Mouse (Mus musculus) ZHBTc4 (cell line): Measurements from ENCODE around the gene Dazap2.
"Not testable (repeated sequence)": the region's sequence is repeated elsewhere in the genome, so short reads cannot be mapped to it uniquely, and the experiment has no call there.

ENCODE experiments used
- DNase-seq: peaks from one replicate; pipeline ENCODE4 v3.0.0-alpha.2; 2011; ENCODE audit warnings: low read depth, low spot score

Gene Dazap2

DNA sequence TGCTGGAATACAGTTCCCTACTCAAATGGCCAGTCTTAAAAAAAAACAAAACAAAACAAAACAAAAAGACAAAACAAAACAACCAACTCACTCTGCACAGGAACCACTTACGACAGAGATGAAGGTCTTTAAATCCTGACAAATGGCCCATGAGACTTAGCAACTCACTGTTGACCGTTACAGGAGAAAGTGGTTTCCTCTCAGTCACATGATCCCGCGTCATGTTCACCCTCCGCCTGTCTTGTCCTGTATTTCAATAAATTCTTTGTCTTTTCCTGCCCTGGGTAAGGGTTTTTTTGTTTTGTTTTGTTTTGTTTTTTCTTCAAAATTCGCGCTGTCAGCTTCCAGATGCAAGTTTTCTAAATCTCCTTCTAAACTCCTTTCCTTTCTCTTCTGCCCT is 3.2 kb upstream of the Dazap2 start:
- no peak for DNase-seq

DNA sequence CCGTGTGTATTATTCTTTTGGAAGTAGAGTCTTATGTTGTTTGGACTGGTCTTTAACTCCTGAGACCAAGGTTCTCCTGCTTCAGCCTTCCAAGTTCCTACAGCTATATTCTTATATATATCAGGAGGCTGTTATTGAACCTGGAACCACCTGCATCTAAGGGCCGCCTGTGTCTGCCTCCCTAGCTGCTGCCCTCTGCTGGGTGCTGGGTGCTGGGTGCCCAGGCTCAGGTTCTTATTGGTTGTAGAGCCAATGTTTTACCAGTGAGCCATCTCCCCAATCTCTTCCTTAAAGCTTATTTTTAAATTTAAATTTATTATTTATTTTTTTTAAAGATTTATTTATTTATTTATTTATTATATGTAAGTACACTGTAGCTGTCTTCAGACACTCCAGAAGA is 2.7 kb upstream of the Dazap2 start:
- peak; percentile 58 for DNase-seq

DNA sequence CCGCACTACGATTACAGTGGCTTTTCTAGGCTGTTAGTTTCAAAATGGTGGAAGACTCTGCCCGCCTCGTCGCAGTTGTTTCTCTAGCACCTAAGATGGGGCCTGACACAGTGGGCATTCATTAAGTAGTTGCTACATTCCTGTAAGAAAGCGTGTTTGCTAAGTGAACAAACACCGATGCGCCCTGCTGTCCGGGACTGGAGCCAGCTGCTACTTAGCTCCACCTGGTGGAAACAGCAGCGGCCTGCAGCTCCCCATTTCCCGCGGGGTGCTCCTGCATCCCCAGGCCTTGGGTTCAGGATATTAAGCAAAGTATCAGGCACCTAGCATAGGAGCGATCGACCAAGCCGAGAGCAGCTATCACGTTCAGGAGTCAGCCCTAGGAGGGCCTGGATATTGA is 1.6 kb upstream of the Dazap2 start:
- peak; percentile 92 for DNase-seq

DNA sequence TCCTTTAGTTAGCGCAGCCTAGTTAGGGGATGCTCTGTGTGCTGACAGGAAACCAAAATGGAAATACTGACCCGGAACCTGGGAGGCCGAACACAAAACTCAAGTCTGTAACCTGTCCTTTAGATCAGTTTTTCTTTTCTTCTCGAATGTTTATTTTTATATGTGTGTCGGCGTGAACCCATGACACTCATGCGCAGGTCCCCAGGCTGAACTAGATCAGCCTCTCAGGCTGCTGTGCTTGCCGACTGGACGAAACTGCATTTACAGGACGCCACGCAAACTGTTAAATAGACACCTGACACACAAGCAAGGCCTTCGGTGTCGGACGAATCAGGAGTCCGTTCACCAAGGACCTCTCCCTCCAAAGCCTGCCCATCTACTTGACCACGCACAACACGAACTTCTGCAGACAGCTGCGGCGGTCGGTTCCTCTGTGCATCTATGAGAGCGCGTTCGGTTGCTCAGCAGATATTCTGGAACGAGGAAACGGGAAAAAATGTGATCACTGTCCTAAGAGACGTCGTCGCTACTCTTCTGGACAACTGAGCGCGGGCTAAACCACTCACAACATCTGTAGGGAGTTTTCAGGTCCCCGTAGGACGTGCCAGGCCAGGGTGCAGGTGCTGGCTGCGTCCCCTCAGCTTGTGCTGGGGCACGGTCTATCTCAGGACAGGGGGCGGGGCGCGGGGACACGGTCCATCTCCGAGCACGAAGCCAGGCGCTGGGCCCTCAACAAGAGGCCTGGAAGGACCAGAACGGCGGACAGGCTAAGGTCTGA is 742 bp upstream of the Dazap2 start:
- DNase-seq: no peak

DNA sequence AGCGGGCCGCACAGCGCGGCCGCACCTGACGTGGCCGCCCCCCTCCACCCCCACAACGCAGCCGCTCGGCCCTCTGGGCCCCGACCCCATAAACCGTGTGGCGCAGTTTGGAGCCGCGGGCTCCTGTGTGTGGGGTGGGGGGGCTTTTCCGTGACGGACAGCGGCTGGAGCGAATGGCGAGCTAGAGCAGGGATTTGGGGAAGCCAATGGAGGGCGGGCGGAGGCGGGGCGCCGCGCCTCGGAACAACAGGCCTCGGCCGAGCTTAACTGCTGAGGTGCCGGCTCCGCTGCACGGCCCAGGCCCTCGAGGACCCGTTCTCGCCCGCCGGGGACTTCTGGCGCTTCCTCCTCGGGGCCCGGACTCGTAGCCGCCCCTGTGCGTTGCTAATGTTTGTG is 674 bp downstream of the Dazap2 start:
- DNase-seq: peak; percentile 96

DNA sequence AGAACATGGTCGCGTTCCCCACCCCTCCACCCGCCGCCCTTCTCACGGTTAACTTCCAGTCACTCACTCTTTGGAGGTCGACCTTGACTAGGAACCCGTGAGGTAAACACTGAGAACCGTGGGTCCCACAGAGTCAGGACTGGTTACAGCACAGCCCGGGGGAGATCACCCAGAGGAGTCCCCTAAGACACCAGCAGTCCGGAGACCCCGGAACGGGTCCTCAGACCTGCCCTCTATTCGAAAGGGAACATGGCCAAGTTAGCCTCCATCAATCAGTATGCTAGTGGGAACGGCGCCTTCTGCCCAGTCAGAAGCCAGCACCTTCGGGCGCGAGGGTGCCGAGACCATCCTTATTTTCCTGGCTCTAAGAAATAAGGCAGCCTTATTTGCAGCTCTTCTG is 1.1 kb downstream of the Dazap2 start:
- no peak for DNase-seq

DNA sequence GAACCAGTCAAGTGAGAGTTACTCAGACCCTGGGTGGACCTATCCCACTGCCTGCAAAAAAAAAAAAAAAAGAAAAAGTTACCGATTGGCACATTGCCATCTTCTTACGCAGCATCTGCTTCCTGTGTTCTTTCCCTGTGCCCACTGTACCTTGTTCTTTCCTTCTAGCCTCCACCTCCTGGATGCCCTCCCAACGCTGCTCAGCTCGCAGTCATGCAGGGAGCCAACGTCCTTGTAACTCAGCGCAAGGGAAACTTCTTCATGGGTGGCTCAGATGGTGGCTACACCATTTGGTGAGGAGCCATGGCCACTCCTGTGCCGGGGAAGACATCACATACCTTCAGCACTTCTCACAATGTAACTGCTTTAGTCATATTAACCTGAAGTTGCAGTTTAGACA is 4.1 kb downstream of the Dazap2 start:
- DNase-seq: no peak

DNA sequence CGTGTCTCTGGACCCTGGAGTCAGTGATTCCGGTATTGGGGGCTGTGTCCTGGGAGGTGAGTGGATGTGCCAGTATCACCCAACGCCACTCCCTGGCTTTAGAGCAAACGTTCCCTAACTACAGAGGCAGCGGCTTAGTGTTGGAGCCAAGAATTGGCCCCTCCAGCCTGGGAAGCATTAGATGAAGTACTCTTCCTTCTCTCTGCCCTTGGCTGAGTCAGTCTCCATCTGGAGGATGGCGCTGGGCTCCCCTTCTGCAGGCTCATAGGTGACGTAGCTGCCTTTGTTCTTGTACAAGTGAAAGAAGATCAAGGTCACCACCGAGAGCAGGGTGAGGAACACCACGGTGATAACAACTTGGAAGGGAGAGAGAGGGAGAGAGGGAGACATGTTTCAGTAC is 6.5 kb downstream of the Dazap2 start:
- DNase-seq: not testable (repeated sequence)

DNA sequence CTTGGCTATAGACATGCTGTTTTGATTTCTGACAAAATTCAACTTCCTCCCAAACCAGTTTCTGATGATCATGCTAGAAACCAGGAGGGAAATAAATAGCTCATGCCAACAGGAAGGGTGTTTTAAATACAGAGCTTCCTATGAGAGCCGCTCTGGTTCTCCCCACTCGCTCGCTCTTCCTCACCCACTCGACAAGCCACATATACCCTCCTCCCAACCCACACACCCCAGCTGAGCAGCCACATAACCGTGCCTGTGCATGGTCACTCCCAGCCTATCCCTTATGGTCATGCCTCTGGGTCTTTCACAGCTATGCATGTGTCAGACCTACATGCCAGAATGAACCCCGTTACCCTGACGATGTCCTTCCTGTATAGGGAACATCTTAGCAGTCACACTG is 7.0 kb downstream of the Dazap2 start:
- DNase-seq: no peak

DNA sequence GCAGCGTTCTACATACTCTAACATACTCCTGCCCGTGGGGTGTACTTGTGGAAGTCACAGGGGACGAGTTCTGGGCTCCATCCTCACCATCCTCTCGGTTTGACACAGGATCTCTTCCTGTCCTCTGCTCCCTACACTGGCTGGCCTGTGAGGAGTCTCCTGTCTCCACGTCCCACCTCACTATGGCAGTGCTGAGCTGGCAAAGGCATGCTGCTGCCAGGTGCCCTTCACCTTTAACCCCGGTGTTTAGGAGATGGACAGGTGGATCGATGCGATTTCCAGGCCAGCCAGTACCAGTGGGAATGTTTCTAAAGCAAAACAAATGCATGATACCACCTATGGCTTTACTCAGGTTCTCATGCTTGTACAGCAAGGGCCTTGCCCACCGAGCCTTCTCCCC is 8.6 kb downstream of the Dazap2 start:
- DNase-seq: no peak

DNA sequence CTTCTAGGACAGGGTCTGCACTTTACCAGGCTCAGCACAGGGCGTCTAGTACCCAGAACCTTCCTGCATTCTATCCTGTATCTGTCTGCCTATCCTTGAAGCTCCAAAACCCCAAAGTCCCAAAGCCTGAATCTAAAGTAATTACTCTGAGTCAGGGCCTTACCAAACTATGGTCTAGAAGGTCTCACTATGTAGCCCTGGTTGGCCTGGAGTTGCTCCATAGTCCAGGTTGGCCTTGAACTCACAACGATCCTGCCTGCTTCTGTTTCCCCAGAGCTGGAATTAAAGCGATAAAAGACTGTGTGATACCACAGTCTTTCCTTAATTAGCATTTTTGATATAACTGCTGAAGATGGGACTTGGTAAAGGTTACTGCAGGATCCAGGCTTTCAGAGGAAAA is 9.3 kb downstream of the Dazap2 start:
- DNase-seq: peak; percentile 19

DNA sequence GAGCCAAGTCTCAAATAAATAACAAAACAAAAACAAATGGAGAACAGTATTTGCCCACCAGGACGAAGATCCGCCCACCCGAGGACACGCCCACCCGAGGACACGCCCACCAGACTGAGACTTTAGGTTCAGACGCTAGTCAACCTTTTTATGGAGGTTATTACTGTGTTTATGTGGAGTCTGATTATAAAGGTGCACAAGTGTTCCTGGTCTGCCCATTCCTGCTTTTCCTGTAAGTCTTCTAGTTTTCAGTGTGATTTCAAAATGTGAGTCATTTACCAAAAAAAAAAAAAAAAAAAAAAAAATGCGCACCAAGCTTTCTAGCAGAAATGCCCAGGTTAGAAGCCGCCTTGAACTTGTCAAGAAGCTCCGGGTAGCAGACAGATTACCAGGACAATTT is 12.1 kb downstream of the Dazap2 start:
- DNase-seq: peak; percentile 84

DNA sequence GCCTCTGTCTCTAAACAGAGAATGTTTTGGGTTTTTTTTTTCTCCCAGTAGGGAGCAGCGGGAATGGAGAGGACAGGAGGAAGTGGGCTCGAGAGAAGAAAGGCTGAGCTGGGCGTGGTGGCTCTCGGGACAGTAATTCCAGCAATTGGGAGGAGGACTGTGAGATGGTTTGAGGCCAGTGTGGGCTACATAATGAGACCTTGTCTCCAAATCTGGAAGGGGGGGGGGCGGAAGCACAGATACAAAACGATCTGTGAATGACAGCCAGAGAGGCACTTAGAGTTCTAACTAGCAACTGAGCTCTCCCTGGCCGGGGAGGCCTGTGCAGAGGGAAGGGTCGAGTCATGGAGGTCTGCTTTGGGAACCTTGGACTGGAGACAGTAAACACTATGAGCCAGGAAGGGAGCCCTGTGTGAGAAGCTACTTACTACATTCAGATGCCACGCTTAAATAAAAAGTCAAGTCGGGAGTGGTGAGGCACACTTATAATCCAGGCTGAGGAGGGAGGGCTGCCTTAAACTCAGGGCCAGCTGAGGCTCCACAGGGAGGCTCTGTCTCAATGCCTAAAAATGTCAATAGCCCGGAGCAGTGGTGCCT is 12.7 kb downstream of the Dazap2 start:
- DNase-seq: peak; percentile 83

DNA sequence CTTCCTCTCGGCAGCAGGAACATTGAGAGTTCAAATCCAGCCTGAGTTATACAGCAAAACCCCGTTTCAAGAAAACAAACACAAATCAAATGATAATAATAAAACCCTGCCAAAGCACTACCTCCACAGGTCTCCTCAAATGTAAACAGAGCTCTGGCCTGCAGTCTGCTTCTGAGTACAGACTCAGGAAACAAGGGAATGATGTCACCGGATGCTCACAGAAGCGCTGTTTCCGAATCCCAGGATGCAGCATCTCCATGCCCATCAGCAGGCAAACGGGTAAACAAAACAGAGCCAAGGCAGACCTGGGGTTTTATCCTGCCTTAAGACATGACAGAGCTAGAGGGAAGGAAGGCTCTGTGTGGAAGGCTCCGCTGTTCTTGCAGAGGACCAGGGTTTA is 13.6 kb downstream of the Dazap2 start:
- peak; percentile 29 for DNase-seq

DNA sequence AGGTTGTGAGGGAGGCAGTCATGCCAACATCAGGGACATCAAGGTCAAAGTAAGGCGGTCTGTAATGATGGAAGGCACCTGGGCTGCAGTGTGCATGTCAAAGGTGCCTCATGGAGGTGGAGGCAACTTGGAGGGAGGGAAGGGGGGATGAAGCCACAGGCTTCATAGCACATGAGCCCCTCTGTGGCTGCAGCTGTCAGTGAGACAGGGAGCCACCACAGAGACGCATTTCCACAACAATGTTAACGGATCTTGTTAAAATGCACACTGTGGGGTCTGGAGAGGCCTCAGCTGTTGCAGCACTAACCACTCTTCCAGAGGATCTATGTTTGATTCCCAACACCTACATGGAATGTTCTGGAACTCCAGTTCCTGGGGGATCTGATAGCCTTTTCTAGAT is 15.0 kb downstream of the Dazap2 start:
- DNase-seq: peak; percentile 53

DNA sequence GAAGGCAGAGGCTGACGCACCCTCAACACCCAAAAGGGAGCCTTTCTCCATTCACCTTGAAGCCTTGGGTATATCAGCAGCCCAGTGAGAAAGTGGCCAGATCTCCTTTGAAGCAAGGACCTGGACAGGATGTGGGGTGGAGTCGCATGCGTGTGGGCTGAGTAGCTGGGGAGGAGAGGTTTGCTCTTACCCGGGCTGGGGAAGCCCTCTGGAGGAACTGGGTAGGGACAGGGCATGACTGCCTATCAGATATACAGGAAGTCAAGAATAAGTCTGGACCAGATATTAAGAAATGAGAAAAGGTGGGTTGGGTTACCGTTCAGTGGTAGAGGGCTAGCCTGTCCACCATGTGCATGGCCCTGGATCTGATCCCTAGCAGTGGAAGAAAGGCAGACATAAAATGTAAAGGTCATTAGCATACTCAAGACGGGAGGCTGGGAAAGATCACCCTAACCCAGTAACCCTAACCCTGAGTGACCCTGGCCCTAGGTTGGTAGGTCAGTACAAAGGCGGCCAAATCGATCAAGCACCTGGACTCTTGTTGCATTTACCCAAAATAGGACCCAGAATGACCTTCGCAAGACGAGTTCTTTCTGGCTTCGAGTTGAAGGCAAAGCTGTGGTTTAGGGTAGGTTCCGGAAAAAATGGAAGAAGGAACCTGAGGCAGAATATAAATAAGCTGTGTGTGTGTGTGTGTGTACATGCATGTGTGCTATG is 16.5 kb downstream of the Dazap2 start:
- no peak for DNase-seq

DNA sequence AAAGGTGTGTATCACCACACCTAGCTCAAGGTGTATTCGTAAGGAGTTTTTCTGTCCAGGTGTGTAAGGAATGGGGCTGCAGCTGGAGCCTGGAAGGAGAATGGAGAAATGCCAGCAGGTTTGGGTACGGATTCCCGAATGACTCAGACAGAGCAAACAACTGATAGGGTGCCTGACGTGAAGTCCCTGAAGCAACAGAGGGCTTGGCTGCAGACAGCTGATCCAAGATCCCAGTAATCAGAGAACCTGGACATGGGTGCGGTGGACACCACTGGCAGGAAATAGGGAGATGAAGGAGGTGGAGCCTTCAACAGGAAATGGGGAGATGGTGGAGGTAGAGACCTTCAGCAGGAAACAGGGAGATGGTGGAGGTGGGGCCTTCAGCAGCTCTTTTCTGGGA is 17.2 kb downstream of the Dazap2 start:
- DNase-seq: no peak

DNA sequence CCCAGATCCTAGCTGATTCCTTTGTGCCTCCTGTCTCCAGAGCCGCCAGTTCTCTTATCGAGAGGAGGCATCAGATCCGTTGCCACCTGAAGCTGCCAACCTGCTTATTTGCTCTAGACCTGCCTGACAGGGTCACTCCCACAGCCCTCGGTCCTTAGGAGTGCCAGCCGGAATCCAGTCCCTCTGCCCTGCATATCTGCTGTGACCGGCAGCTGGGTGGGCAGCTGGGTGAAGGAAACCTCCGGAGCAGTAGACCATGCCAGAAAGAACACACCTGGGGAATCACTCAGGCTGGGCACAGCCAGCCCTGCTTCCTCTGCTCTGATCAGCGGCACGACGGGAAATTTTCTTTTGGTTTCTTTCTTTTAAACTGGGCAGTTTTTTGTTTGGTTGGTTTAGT is 18.2 kb downstream of the Dazap2 start:
- DNase-seq: no peak

DNA sequence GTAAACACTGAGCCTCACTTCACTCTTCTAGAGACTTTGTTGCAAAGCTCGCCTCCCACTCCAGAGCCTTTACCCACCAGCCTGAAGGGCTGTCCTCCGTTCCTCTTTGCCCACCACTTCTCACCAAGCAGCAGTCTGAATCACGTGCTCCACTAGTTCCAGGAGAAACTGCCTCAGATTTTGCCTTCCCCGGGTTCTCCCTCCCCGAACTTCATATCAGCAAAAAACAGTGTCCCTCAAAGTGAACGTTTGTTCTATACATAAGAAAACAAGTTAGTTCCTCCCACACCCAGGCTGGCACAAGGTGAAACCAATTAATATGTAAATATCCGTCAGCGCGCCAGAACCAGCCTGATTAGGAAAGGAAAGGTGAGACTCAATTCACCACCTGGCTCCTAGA is 20.1 kb downstream of the Dazap2 start:
- no peak for DNase-seq

DNA sequence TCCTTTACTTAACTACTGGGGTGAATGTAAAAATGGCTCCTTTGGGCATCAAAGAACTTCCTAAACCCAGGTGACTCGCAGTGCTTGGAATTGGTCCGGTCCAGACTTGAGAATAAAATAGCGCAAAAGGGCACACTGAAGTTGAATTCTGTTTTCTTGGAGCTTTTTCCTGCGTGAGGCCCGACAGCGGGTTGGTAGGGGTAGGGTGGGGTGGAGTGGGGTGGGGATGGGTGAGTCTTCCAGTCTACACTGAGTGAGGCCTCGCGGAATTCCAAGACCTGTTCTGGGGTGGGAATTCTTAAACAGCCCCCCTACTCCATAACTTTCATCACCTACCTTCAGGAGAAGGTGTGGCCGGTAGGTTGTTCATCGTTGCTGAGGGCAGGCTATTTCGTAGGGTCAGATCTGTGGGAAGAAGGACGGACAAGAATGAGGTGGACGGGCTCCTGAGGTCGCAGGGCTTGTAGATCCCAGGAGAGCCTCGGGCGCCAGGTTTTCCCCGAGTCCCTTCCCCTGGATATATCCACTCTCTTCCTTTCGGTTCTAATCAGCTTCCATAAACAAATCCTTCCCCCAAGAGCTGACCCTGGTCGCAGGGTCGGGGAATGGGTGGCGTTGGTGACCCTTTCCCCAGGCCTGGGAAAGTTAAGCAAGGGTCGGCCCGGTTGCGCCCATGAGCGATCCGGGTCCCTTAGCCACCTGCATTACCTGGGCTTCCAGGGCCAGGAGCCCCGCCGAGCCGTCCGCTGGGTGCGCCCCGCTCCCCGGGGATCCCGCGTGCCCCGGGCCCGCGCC is 20.9 kb downstream of the Dazap2 start:
- DNase-seq: peak; percentile 25

DNA sequence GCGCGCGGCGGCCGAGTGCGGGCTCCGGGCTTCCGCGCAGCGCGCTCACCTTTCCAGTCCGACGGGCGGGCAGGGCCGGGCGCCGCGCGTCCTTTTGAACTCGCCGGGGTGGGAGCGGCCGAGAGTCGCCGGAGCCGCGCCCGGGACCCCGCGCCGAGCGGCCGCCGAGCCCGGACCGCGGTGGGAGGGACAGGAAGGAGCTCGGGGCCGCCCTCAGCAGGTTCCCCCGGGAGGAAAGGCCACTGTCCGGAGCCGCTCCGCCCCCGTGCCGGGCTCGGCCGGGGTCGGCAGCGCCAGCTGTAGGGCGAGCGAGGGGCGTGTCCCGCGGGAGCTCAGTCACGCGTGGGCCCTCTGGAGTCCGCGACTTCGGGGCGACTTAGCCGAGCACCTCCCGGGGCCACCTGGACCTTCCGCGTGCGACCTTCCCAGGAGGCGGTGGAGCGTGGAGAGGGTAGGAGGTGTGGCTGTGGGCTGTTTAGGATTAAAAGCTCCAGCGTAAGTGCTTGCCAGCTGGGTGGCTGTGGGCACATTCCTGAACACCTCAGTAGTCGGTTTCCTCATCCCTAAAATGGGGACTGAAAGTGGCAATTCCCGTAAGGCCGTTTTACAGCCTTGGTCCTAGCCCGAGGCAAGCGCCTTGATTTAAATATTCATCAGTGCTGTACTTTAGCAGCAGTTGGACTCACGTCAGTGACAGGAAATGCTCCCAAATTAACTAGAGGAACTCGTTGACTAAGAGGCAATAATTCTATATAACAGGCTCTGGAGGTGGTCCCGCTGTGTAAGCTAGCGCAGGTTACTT is 21.8 kb downstream of the Dazap2 start, which contains the start of gene Smagp:
Gene Smagp, minus strand, starts transcription at position 241 of the 802 bp plus-strand sequence.
- peak; percentile 89 for DNase-seq
